ENCODE assay signal across 11 mouse cellular contexts in the genomic region with DNA sequence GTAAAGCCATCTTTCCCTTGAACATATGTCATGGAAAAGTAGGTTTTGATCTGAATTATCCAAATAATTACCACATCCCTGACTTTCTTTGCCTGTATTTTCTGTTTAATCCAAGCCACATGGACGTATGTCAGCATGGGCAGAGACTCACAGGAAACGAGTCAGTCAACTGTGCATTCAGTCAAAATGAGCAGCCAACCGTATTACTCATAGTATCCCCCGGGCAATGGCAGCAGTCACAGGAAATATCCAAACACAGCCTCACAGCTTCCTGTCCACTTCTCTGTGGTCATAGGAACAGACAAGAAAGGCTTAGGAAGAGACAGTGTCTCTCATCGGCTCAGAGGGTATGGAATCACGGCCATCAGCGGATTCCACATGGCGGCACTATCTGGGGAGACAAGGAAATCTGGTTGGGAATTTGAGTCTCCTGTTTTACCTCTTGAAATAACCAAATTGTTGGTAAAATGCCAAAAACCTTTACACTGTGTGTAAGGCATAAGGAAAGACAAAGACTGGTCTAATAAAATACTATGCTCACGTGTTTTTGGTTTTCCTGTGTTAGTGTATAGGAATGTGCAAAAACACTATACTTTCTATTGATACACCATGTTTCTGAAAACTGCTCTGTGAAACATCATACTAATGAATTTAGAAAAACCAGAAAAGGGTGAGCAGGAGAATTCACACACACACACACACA.
DNase-seq lines count a peak whose midpoint lies in the region; ATAC-seq and TF ChIP-seq lines count a peak whose summit lies in the region.
"Had no signal": no experiment of that assay in that cellular context is flagged by ENCODE, and none has a peak within 500 bp of the region (broad histone marks: within the 10 kb centered on the region; RNA-seq: fewer than 3 reads in every experiment).

No protein-coding gene starts in this region.

- TF ChIP-seq CTCF in midbrain, postnatal 0 days (IDR thresholded peaks at IDR 0.05), result no peak

- no peak overlapping the region for H3K9ac ChIP-seq in heart, embryonic 13.5 days
- no peak overlapping the region for H3K9ac ChIP-seq in heart, embryonic 12.5 days
- no peak overlapping the region for H3K9ac ChIP-seq in midbrain, postnatal 0 days (replicated peaks; ENCODE audit: low read length, poor library complexity, severe bottlenecking)
- no peak overlapping the region for H3K9ac ChIP-seq in midbrain, embryonic 15.5 days
- no peak overlapping the region for H3K9ac ChIP-seq in limb, embryonic 11.5 days (ENCODE audit: low read length)
- H3K9ac ChIP-seq in stomach, embryonic 15.5 days, result no peak overlapping the region

- ATAC-seq in heart, embryonic 13.5 days (ENCODE audit: extremely low read depth, insufficient number of reproducible peaks, low FRiP score, low TSS enrichment), result no peak
- no peak for ATAC-seq in heart, embryonic 12.5 days (ENCODE audit: insufficient number of reproducible peaks, low FRiP score)
- ATAC-seq in midbrain, postnatal 0 days (ENCODE audit: low FRiP score), result no peak
- ATAC-seq in midbrain, embryonic 15.5 days (replicated peaks), result no peak
- peak; percentile 51; the same call in 1 of the 2 replicates for ATAC-seq in limb, embryonic 11.5 days (ENCODE audit: insufficient number of reproducible peaks, low FRiP score, low TSS enrichment, low read depth)
- no peak for ATAC-seq in stomach, embryonic 15.5 days (ENCODE audit: insufficient read depth, low FRiP score, low read depth)
- ATAC-seq: midbrain, embryonic 16.5 days had no signal

- H3K4me2 ChIP-seq in heart, embryonic 13.5 days, result no peak overlapping the region
- H3K4me2 ChIP-seq in heart, embryonic 12.5 days, result no peak overlapping the region
- no peak overlapping the region for H3K4me2 ChIP-seq in midbrain, postnatal 0 days (ENCODE audit: low read depth, low read length, poor library complexity, severe bottlenecking)
- H3K4me2 ChIP-seq in midbrain, embryonic 15.5 days, result no peak overlapping the region
- H3K4me2 ChIP-seq in limb, embryonic 11.5 days (ENCODE audit: low read depth, severe bottlenecking), result no peak overlapping the region
- H3K4me2 ChIP-seq in stomach, embryonic 15.5 days, result no peak overlapping the region

- 54% methylated on average over 9 of the region's 9 CpGs for WGBS in heart, embryonic 13.5 days
- 61% methylated on average over 9 of the region's 9 CpGs for WGBS in heart, embryonic 12.5 days
- 73% methylated on average over 9 of the region's 9 CpGs for WGBS in midbrain, postnatal 0 days
- WGBS in midbrain, embryonic 15.5 days, result 71% methylated on average over 9 of the region's 9 CpGs
- WGBS in limb, embryonic 11.5 days, result 60% methylated on average over 9 of the region's 9 CpGs
- WGBS in stomach, embryonic 15.5 days, result 52% methylated on average over 9 of the region's 9 CpGs

- H3K36me3 ChIP-seq in heart, embryonic 13.5 days, result no peaks in the 10 kb centered on the region
- no peaks in the 10 kb centered on the region for H3K36me3 ChIP-seq in heart, embryonic 12.5 days
- H3K36me3 ChIP-seq in midbrain, postnatal 0 days (ENCODE audit: insufficient read depth, low read length), result no peaks in the 10 kb centered on the region
- H3K36me3 ChIP-seq in midbrain, embryonic 15.5 days (replicated peaks), result no peaks in the 10 kb centered on the region
- no peaks in the 10 kb centered on the region for H3K36me3 ChIP-seq in limb, embryonic 11.5 days (ENCODE audit: control insufficient read depth, insufficient read depth, low read length)
- H3K36me3 ChIP-seq in stomach, embryonic 15.5 days, result no peaks in the 10 kb centered on the region

- peak; percentile 63 for DNase-seq in midbrain, postnatal 0 days (ENCODE audit: low spot score)
- no peak for DNase-seq in limb, embryonic 11.5 days (ENCODE audit: low spot score)
- DNase-seq in spleen, adult 18-20 months, result no peak
- no peak for DNase-seq in layer of hippocampus, adult 18-20 months (ENCODE audit: low spot score in 2 of 2)
- DNase-seq: cerebellum, adult 9-10 months; thymus, adult 2 months had no signal

- no peaks in the 10 kb centered on the region for H3K27me3 ChIP-seq in heart, embryonic 13.5 days (replicated peaks)
- H3K27me3 ChIP-seq in heart, embryonic 12.5 days (replicated peaks), result no peaks in the 10 kb centered on the region
- H3K27me3 ChIP-seq in midbrain, postnatal 0 days (ENCODE audit: insufficient read depth, low read length), result no peaks in the 10 kb centered on the region
- no peaks in the 10 kb centered on the region for H3K27me3 ChIP-seq in midbrain, embryonic 15.5 days (replicated peaks)
- no peaks in the 10 kb centered on the region for H3K27me3 ChIP-seq in limb, embryonic 11.5 days (ENCODE audit: control insufficient read depth, insufficient read depth, low read length)
- no peaks in the 10 kb centered on the region for H3K27me3 ChIP-seq in stomach, embryonic 15.5 days (replicated peaks)

- H3K9me3 ChIP-seq in heart, embryonic 13.5 days, result no peaks in the 10 kb centered on the region
- no peaks in the 10 kb centered on the region for H3K9me3 ChIP-seq in heart, embryonic 12.5 days (replicated peaks)
- H3K9me3 ChIP-seq in midbrain, postnatal 0 days (ENCODE audit: low read length), result no peaks in the 10 kb centered on the region
- H3K9me3 ChIP-seq in midbrain, embryonic 15.5 days, result no peaks in the 10 kb centered on the region
- no peaks in the 10 kb centered on the region for H3K9me3 ChIP-seq in limb, embryonic 11.5 days (ENCODE audit: control insufficient read depth, low read length)
- H3K9me3 ChIP-seq in stomach, embryonic 15.5 days, result no peaks in the 10 kb centered on the region

- H3K27ac ChIP-seq in heart, embryonic 13.5 days (replicated peaks), result peak overlapping the region; percentile 40; the same call in 1 of the 2 replicates
- H3K27ac ChIP-seq in heart, embryonic 12.5 days (ENCODE audit: poor library complexity, severe bottlenecking), result no peak overlapping the region
- H3K27ac ChIP-seq in midbrain, postnatal 0 days (ENCODE audit: low read depth, low read length), result no peak overlapping the region
- H3K27ac ChIP-seq in midbrain, embryonic 15.5 days, result no peak overlapping the region
- peak overlapping the region; percentile 3 for H3K27ac ChIP-seq in limb, embryonic 11.5 days (replicated peaks; ENCODE audit: low read depth, low read length)
- peak overlapping the region; percentile 41 for H3K27ac ChIP-seq in stomach, embryonic 15.5 days

- peaks cover 29% of the 10 kb centered on the region for H3K4me1 ChIP-seq in heart, embryonic 13.5 days
- peaks cover 18% of the 10 kb centered on the region for H3K4me1 ChIP-seq in heart, embryonic 12.5 days (replicated peaks)
- H3K4me1 ChIP-seq in midbrain, postnatal 0 days (ENCODE audit: insufficient read depth, low read length), result no peaks in the 10 kb centered on the region
- no peaks in the 10 kb centered on the region for H3K4me1 ChIP-seq in midbrain, embryonic 15.5 days
- peaks cover 18% of the 10 kb centered on the region for H3K4me1 ChIP-seq in limb, embryonic 11.5 days (ENCODE audit: control insufficient read depth, insufficient read depth, low read length)
- H3K4me1 ChIP-seq in stomach, embryonic 15.5 days, result peaks cover 3% of the 10 kb centered on the region; the same call in 1 of the 2 replicates

- no peak overlapping the region for H3K4me3 ChIP-seq in heart, embryonic 13.5 days
- no peak overlapping the region for H3K4me3 ChIP-seq in heart, embryonic 12.5 days
- no peak overlapping the region for H3K4me3 ChIP-seq in midbrain, postnatal 0 days (ENCODE audit: low read depth, low read length)
- H3K4me3 ChIP-seq in midbrain, embryonic 15.5 days, result no peak overlapping the region
- no peak overlapping the region for H3K4me3 ChIP-seq in limb, embryonic 11.5 days (ENCODE audit: low read depth, low read length)
- no peak overlapping the region for H3K4me3 ChIP-seq in stomach, embryonic 15.5 days (replicated peaks)

Comparison
In these comparisons a context has a peak if more than half of its experiments do, and no peak if none do; other contexts are left out.
1. H3K27ac ChIP-seq: peak in heart, embryonic 13.5 days (single experiment), limb, embryonic 11.5 days (single experiment) and stomach, embryonic 15.5 days (single experiment); none in heart, embryonic 12.5 days (single experiment), midbrain, postnatal 0 days (single experiment) and midbrain, embryonic 15.5 days (single experiment).